Mouse (Mus musculus): ENCODE data around the gene Nsg1. TPM values are rescaled to one million over a fixed set of nuclear protein-coding genes. Genes with fewer than 3 reads are reported as not detected.

Gene Nsg1
- total and polyA plus RNA-seq, 2 experiments from 2014 or later, result 12.5 to 29.2 TPM

GRCm38 (mm10) chr5:38184688-38185285 lies 25.1 kb upstream of the Nsg1 start:
- H3K27me3 ChIP-seq (ENCODE audit: control insufficient read depth, insufficient read depth, low read length), result no peaks in the 10 kb centered on the region
- no peaks in the 10 kb centered on the region for H3K4me1 ChIP-seq (ENCODE audit: control insufficient read depth, insufficient read depth)
- TF ChIP-seq CTCF (IDR thresholded peaks at IDR 0.05; ENCODE audit: low read depth), result no peak
- no peak for TF ChIP-seq EP300 (IDR thresholded peaks at IDR 0.05; ENCODE audit: low read depth)
- H3K9ac ChIP-seq (replicated peaks; ENCODE audit: low read depth, low read length), result no peak overlapping the region
- DNase-seq (ENCODE audit: low spot score) (no peak), ATAC-seq (ENCODE audit: insufficient read depth, low read depth) (no peak)
- no peak overlapping the region for H3K4me2 ChIP-seq (ENCODE audit: low read depth, low read length)
- H3K27ac ChIP-seq (ENCODE audit: low read depth), result no peak overlapping the region
- H3K36me3 ChIP-seq (replicated peaks; ENCODE audit: control insufficient read depth, insufficient read depth, low read length), result no peaks in the 10 kb centered on the region
- H3K4me3 ChIP-seq (ENCODE audit: low read depth, low read length), result no peak overlapping the region
- WGBS, result 73% methylated on average over 6 of the region's 6 CpGs
- H3K9me3 ChIP-seq (replicated peaks; ENCODE audit: control insufficient read depth, low read length), result no peaks in the 10 kb centered on the region

GRCm38 (mm10) chr5:38174256-38174912 lies 14.7 kb upstream of the Nsg1 start:
- 75% methylated on average over 16 of the region's 16 CpGs for WGBS
- no peaks in the 10 kb centered on the region for H3K4me1 ChIP-seq (ENCODE audit: control insufficient read depth, insufficient read depth)
- H3K9ac ChIP-seq (replicated peaks; ENCODE audit: low read depth, low read length), result no peak overlapping the region
- H3K27me3 ChIP-seq (ENCODE audit: control insufficient read depth, insufficient read depth, low read length), result no peaks in the 10 kb centered on the region
- no peaks in the 10 kb centered on the region for H3K9me3 ChIP-seq (replicated peaks; ENCODE audit: control insufficient read depth, low read length)
- no peak overlapping the region for H3K4me3 ChIP-seq (ENCODE audit: low read depth, low read length)
- TF ChIP-seq EP300 (IDR thresholded peaks at IDR 0.05; ENCODE audit: low read depth) (no peak), CTCF (IDR thresholded peaks at IDR 0.05; ENCODE audit: low read depth) (no peak)
- no peak overlapping the region for H3K27ac ChIP-seq (ENCODE audit: low read depth)
- no peaks in the 10 kb centered on the region for H3K36me3 ChIP-seq (replicated peaks; ENCODE audit: control insufficient read depth, insufficient read depth, low read length)
- no peak overlapping the region for H3K4me2 ChIP-seq (ENCODE audit: low read depth, low read length)
- DNase-seq (ENCODE audit: low spot score) (no peak), ATAC-seq (ENCODE audit: insufficient read depth, low read depth) (no peak)

GRCm38 (mm10) chr5:38173766-38174165 lies 14.1 kb upstream of the Nsg1 start:
- ATAC-seq (ENCODE audit: insufficient read depth, low read depth), result no peak
- 38% methylated on average over 5 of the region's 5 CpGs for WGBS
- H3K4me2 ChIP-seq (ENCODE audit: low read depth, low read length), result no peak overlapping the region
- no peak overlapping the region for H3K27ac ChIP-seq (ENCODE audit: low read depth)
- H3K9ac ChIP-seq (replicated peaks; ENCODE audit: low read depth, low read length), result no peak overlapping the region
- TF ChIP-seq CTCF (IDR thresholded peaks at IDR 0.05; ENCODE audit: low read depth) (no peak), EP300 (IDR thresholded peaks at IDR 0.05; ENCODE audit: low read depth) (no peak)
- no peaks in the 10 kb centered on the region for H3K4me1 ChIP-seq (ENCODE audit: control insufficient read depth, insufficient read depth)
- no peaks in the 10 kb centered on the region for H3K27me3 ChIP-seq (ENCODE audit: control insufficient read depth, insufficient read depth, low read length)
- H3K36me3 ChIP-seq (replicated peaks; ENCODE audit: control insufficient read depth, insufficient read depth, low read length), result no peaks in the 10 kb centered on the region
- DNase-seq (ENCODE audit: low spot score), result no peak
- no peaks in the 10 kb centered on the region for H3K9me3 ChIP-seq (replicated peaks; ENCODE audit: control insufficient read depth, low read length)
- H3K4me3 ChIP-seq (ENCODE audit: low read depth, low read length), result no peak overlapping the region

- DNase-seq (ENCODE audit: low spot score) (no peak), ATAC-seq (ENCODE audit: insufficient read depth, low read depth) (no peak)
Measured at GRCm38 (mm10) chr5:38168497-38168896, 8.8 kb upstream of the Nsg1 start.

GRCm38 (mm10) chr5:38158947-38159633 lies 617 bp downstream of the Nsg1 start:
- DNase-seq (ENCODE audit: low spot score), result peak; percentile 36
- no peaks in the 10 kb centered on the region for H3K4me1 ChIP-seq (ENCODE audit: control insufficient read depth, insufficient read depth)
- H3K4me3 ChIP-seq (ENCODE audit: low read depth, low read length), result peak overlapping the region; percentile 61
- H3K27ac ChIP-seq (ENCODE audit: low read depth), result no peak overlapping the region
- peak overlapping the region; percentile 46 for H3K9ac ChIP-seq (replicated peaks; ENCODE audit: low read depth, low read length)
- no peaks in the 10 kb centered on the region for H3K36me3 ChIP-seq (replicated peaks; ENCODE audit: control insufficient read depth, insufficient read depth, low read length)
- peaks cover 59% of the 10 kb centered on the region for H3K27me3 ChIP-seq (ENCODE audit: control insufficient read depth, insufficient read depth, low read length)
- no peaks in the 10 kb centered on the region for H3K9me3 ChIP-seq (replicated peaks; ENCODE audit: control insufficient read depth, low read length)
- TF ChIP-seq EP300 (IDR thresholded peaks at IDR 0.05; ENCODE audit: low read depth), result no peak
- no peak for TF ChIP-seq CTCF (IDR thresholded peaks at IDR 0.05; ENCODE audit: low read depth)
- peak overlapping the region; percentile 95 for H3K4me2 ChIP-seq (ENCODE audit: low read depth, low read length)
- ATAC-seq (ENCODE audit: insufficient read depth, low read depth), result peak; percentile 70
- WGBS, result under 1% methylated on average over 66 of the region's 79 CpGs

More at GRCm38 (mm10) chr5:38168497-38168896, 8.8 kb upstream of the Nsg1 start:
- Histone ChIP-seq H3K4me1 (ENCODE audit: control insufficient read depth, insufficient read depth) (no peaks in the 10 kb centered on the region), H3K4me3 (ENCODE audit: low read depth, low read length) (no peak overlapping the region), H3K36me3 (replicated peaks; ENCODE audit: control insufficient read depth, insufficient read depth, low read length) (no peaks in the 10 kb centered on the region), H3K27ac (ENCODE audit: low read depth) (no peak overlapping the region), H3K4me2 (ENCODE audit: low read depth, low read length) (no peak overlapping the region), H3K27me3 (ENCODE audit: control insufficient read depth, insufficient read depth, low read length) (0 out of 2 replicates have a peak, but pooled peaks cover 2% of the 10 kb centered on the region), H3K9ac (replicated peaks; ENCODE audit: low read depth, low read length) (no peak overlapping the region), H3K9me3 (replicated peaks; ENCODE audit: control insufficient read depth, low read length) (no peaks in the 10 kb centered on the region)
- 71% methylated on average over 11 of the region's 11 CpGs for WGBS
- TF ChIP-seq CTCF (IDR thresholded peaks at IDR 0.05; ENCODE audit: low read depth) (no peak), EP300 (IDR thresholded peaks at IDR 0.05; ENCODE audit: low read depth) (no peak)
